Mouse (Mus musculus): ENCODE measurements at regions not wholly inside any gene's neighbourhood (a gene's known extent, or its start where the extent isn't known, plus 50 kb on each side); places are given as distances from the start of the nearest gene placed in this dataset.

DNA sequence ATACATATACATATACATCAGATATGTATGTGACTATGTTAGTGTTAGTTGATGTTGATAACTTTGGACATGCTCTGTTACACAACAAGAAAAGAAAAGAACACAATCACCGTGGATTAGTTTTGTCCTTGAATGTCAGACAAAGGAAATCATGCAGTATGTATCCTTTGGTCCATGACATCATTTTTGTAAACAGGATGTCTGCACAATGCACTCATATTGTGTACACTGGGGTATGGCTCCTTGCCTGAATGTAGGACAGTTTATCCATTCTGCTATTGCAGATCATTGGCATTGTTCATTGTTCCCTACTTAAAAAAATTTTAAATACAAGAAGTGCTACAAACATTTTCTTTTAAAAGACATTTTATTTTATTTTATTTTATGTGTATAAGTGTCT is 157.6 kb upstream of the Gdf10 start:
- no peak overlapping the region; the same call in 1 of the 2 replicates for H3K27ac ChIP-seq (ENCODE audit: low read length)
- H3K27me3 ChIP-seq (ENCODE audit: control insufficient read depth, insufficient read depth, low read depth, low read length) = no peaks in the 10 kb centered on the region
- 36% methylated on average over 1 of the region's 1 CpGs for WGBS
- no peak overlapping the region for H3K4me2 ChIP-seq (ENCODE audit: low read depth, low read length)
- peak; percentile 74 for ATAC-seq (ENCODE audit: low read depth)
- 0 out of 2 replicates have a peak, but pooled peaks cover 6% of the 10 kb centered on the region for H3K4me1 ChIP-seq (replicated peaks; ENCODE audit: control insufficient read depth, insufficient read depth, low read length)
- no peaks in the 10 kb centered on the region for H3K9me3 ChIP-seq (ENCODE audit: control insufficient read depth, low read length)
- no peak overlapping the region for H3K9ac ChIP-seq (ENCODE audit: low read length)
- H3K4me3 ChIP-seq (ENCODE audit: low read length) = no peak overlapping the region
- no peaks in the 10 kb centered on the region for H3K36me3 ChIP-seq (ENCODE audit: control insufficient read depth, insufficient read depth, low read length)

DNA sequence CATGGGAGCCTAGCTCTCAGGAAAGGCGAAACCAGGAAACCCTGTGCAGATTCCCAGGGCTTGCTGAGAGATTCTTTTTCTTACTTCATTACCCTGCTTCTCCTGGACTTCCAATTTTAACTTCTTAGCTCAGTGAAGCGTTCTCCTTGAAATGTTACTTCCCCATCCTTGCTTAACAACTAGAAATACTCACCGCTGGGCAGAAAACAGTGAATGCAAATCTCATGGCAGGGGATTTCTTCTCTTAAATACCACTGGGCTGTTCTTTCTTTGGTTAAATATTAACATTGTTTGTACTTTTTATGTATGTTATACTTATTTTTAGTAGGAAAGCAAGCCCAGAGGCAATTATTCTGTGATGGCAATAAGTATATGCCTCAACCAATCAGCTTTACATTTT is 151.0 kb upstream of the Gdf10 start:
- H3K9ac ChIP-seq (ENCODE audit: low read length) = no peak overlapping the region
- no peak overlapping the region for H3K27ac ChIP-seq (ENCODE audit: low read length)
- no peaks in the 10 kb centered on the region for H3K36me3 ChIP-seq (ENCODE audit: control insufficient read depth, insufficient read depth, low read length)

DNA sequence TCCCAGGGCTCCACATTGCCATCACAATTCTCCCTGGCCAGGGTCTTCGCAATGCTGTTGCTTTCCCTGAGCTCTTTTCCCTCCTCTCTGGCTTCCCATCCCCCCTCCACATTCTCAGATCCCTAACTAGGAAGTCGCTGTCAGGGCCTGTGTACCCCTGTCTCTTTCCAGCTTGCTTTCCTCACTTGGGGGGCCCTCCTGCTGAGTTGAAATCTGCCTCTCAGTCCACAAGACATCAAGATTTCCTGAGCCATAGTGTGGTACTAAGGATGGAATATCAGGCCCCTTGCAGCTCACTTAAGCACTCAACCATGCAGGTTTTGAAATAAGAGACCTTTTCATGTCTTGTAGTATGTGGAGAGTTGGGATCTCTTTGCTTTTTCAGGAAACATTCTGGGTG is 133.8 kb upstream of the Gdf10 start:
- no peak overlapping the region for H3K27ac ChIP-seq (ENCODE audit: low read length)
- no peaks in the 10 kb centered on the region for H3K4me1 ChIP-seq (replicated peaks; ENCODE audit: control insufficient read depth, insufficient read depth, low read length)
- no peak for ATAC-seq (ENCODE audit: low read depth)
- no peak overlapping the region for H3K9ac ChIP-seq (ENCODE audit: low read length)
- H3K27me3 ChIP-seq (ENCODE audit: control insufficient read depth, insufficient read depth, low read depth, low read length) = no peaks in the 10 kb centered on the region
- H3K4me2 ChIP-seq (ENCODE audit: low read depth, low read length) = no peak overlapping the region
- H3K9me3 ChIP-seq (ENCODE audit: control insufficient read depth, low read length) = no peaks in the 10 kb centered on the region
- no peaks in the 10 kb centered on the region for H3K36me3 ChIP-seq (ENCODE audit: control insufficient read depth, insufficient read depth, low read length)
- 32% methylated on average over 2 of the region's 2 CpGs for WGBS
- no peak overlapping the region for H3K4me3 ChIP-seq (ENCODE audit: low read length)

More for the DNA sequence above, 151.0 kb upstream of the Gdf10 start:
- 93% methylated on average over 3 of the region's 3 CpGs for WGBS
- no peaks in the 10 kb centered on the region for H3K4me1 ChIP-seq (replicated peaks; ENCODE audit: control insufficient read depth, insufficient read depth, low read length)
- no peak overlapping the region for H3K4me3 ChIP-seq (ENCODE audit: low read length)
- H3K4me2 ChIP-seq (ENCODE audit: low read depth, low read length) = no peak overlapping the region
- no peaks in the 10 kb centered on the region for H3K27me3 ChIP-seq (ENCODE audit: control insufficient read depth, insufficient read depth, low read depth, low read length)
- ATAC-seq (ENCODE audit: low read depth) = no peak
- no peaks in the 10 kb centered on the region for H3K9me3 ChIP-seq (ENCODE audit: control insufficient read depth, low read length)

DNA sequence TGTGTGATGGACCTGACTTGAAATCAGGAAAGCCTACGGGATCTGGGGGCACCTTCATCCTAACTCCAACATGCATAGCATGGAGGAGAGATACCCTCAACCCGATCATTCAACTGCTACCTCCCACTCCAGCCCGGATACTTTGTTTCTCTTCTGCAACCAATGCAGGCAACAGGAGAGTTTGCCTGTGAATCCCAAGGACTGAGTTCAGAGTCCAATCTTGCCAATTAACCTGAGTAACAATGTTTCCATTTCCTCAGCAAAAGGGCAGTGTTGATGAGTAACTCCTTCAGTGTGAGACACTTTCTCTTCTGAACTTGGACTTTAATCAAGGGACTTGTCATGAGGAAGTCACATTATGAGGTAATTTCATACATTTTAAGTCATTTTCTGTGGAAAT is 129.1 kb upstream of the Gdf10 start:
- Histone ChIP-seq H3K9ac (ENCODE audit: low read length) (no peak overlapping the region), H3K36me3 (ENCODE audit: control insufficient read depth, insufficient read depth, low read length) (no peaks in the 10 kb centered on the region), H3K4me1 (replicated peaks; ENCODE audit: control insufficient read depth, insufficient read depth, low read length) (no peaks in the 10 kb centered on the region), H3K9me3 (ENCODE audit: control insufficient read depth, low read length) (no peaks in the 10 kb centered on the region), H3K4me3 (ENCODE audit: low read length) (no peak overlapping the region), H3K27me3 (ENCODE audit: control insufficient read depth, insufficient read depth, low read depth, low read length) (no peaks in the 10 kb centered on the region), H3K27ac (ENCODE audit: low read length) (no peak overlapping the region), H3K4me2 (ENCODE audit: low read depth, low read length) (no peak overlapping the region)
- 82% methylated on average over 3 of the region's 3 CpGs for WGBS
- no peak for ATAC-seq (ENCODE audit: low read depth)

DNA sequence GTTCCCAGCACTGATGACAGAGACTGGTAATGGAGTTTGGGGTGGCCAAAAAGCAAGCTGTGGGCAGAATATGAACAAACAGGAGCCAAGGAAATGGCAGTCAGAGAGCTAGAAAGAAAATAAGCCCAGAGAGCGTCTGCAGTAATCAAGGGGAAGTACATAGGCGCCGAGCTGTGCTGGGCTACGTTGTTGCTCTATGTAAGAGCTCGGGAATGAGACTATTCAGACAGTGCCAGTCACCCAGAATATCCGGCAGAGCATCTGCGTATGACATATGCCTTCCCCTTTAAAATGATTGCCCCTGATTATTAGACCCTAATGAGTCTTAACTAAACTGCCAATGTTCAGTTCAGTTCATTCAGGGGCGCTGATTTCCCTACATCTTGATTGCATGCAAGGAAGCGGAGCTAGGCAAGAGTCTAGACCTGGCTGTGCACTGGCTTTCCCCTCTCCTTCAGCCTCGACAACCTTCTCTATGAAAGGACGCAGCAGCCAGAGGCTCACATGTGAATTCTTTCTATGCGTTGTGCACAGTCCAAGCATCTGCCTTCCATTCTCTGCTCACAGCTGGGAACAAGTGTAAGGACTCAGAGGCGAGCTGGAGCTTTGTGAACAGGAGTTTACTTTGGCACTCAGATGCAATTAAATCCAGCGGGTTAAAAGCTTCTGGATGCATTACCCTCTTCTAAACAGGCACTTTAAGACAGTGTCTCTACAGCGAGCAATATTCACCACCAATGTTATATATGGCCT is 125.7 kb upstream of the Gdf10 start:
- WGBS = 62% methylated on average over 15 of the region's 15 CpGs
- Histone ChIP-seq H3K9ac (ENCODE audit: low read length) (no peak overlapping the region), H3K27me3 (ENCODE audit: control insufficient read depth, insufficient read depth, low read depth, low read length) (no peaks in the 10 kb centered on the region), H3K4me1 (replicated peaks; ENCODE audit: control insufficient read depth, insufficient read depth, low read length) (no peaks in the 10 kb centered on the region), H3K27ac (ENCODE audit: low read length) (no peak overlapping the region), H3K9me3 (ENCODE audit: control insufficient read depth, low read length) (no peaks in the 10 kb centered on the region), H3K4me3 (ENCODE audit: low read length) (no peak overlapping the region), H3K36me3 (ENCODE audit: control insufficient read depth, insufficient read depth, low read length) (no peaks in the 10 kb centered on the region), H3K4me2 (ENCODE audit: low read depth, low read length) (no peak overlapping the region)
- ATAC-seq (ENCODE audit: low read depth) = peak; percentile 51

DNA sequence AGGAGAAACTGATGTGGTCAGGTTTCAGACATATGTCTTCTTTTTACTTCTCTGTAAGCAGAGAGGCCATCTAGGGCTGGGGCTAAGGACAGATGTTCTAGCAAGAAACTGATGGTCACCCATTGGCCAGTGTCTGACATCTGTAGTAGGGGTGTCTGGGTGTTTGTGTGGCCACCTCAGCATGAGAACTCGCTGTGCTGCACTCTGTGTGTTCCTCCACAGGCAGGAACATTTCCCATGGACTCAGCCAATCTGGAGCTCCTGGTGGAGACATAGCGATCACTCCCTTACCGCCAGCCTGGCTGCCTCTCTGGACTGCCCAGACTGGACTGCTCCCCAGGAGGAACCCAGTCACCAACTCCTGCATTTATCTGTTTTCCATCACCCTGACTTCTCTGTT is 119.1 kb upstream of the Gdf10 start:
- Histone ChIP-seq H3K4me2 (ENCODE audit: low read depth, low read length) (no peak overlapping the region), H3K27me3 (ENCODE audit: control insufficient read depth, insufficient read depth, low read depth, low read length) (no peaks in the 10 kb centered on the region), H3K9me3 (ENCODE audit: control insufficient read depth, low read length) (no peaks in the 10 kb centered on the region), H3K27ac (ENCODE audit: low read length) (no peak overlapping the region), H3K4me1 (replicated peaks; ENCODE audit: control insufficient read depth, insufficient read depth, low read length) (peaks cover 19% of the 10 kb centered on the region), H3K4me3 (ENCODE audit: low read length) (no peak overlapping the region), H3K36me3 (ENCODE audit: control insufficient read depth, insufficient read depth, low read length) (no peaks in the 10 kb centered on the region), H3K9ac (ENCODE audit: low read length) (no peak overlapping the region)
- WGBS = 87% methylated on average over 3 of the region's 3 CpGs
- ATAC-seq (ENCODE audit: low read depth) = no peak

DNA sequence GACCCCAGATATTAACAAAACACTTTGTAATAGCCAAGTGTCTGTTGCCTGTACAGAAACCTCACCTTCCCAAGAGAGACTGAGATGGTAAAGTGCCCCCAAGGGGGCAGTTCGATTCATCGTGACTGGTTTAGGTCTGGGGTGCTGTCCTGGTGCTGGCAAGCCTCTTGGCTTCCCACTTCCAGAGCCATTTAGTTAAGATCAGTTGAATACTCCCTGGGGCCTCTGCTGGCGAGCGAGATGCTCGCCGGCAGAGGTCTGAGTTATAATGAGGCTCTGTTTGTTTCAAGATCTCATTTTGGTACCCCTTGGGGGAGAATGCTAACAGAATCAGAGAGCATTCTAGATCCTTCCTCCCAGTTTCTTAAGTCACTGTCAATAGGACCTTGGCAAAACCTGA is 118.7 kb upstream of the Gdf10 start:
- H3K27ac ChIP-seq (ENCODE audit: low read length) = no peak overlapping the region
- WGBS = 71% methylated on average over 6 of the region's 6 CpGs
- peaks cover 21% of the 10 kb centered on the region for H3K4me1 ChIP-seq (replicated peaks; ENCODE audit: control insufficient read depth, insufficient read depth, low read length)
- H3K9ac ChIP-seq (ENCODE audit: low read length) = no peak overlapping the region
- no peaks in the 10 kb centered on the region for H3K36me3 ChIP-seq (ENCODE audit: control insufficient read depth, insufficient read depth, low read length)
- H3K4me3 ChIP-seq (ENCODE audit: low read length) = no peak overlapping the region
- no peaks in the 10 kb centered on the region for H3K9me3 ChIP-seq (ENCODE audit: control insufficient read depth, low read length)
- H3K27me3 ChIP-seq (ENCODE audit: control insufficient read depth, insufficient read depth, low read depth, low read length) = no peaks in the 10 kb centered on the region
- no peak for ATAC-seq (ENCODE audit: low read depth)
- H3K4me2 ChIP-seq (ENCODE audit: low read depth, low read length) = no peak overlapping the region

DNA sequence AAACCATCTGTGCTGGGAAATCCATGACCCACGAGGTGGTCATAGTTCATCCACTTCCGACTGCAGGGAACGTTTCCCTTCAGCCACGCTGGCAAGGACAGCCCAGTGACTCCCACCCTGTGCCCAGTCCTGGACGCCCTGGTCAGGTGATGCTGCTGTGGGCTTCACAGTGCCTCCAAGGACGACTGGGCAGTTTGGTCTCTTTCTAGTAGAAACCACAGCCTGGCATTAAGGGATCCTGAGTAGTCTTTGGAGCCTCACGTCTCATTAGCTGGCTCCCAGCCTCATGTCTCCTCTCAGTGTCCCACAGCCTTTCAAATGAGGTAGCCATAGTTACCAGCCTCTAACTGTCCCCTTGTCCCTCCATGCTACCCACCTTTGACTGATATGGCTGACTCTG is 116.2 kb upstream of the Gdf10 start:
- no peaks in the 10 kb centered on the region for H3K9me3 ChIP-seq (ENCODE audit: control insufficient read depth, low read length)
- H3K27ac ChIP-seq (ENCODE audit: low read length) = no peak overlapping the region
- no peak overlapping the region for H3K4me2 ChIP-seq (ENCODE audit: low read depth, low read length)
- no peaks in the 10 kb centered on the region; the same call in 1 of the 2 replicates for H3K27me3 ChIP-seq (ENCODE audit: control insufficient read depth, insufficient read depth, low read depth, low read length)
- no peak for ATAC-seq (ENCODE audit: low read depth)
- no peak overlapping the region for H3K4me3 ChIP-seq (ENCODE audit: low read length)
- H3K4me1 ChIP-seq (replicated peaks; ENCODE audit: control insufficient read depth, insufficient read depth, low read length) = peaks cover 26% of the 10 kb centered on the region
- whole genome bisulfite sequencing = 54% methylated on average over 7 of the region's 7 CpGs
- H3K36me3 ChIP-seq (ENCODE audit: control insufficient read depth, insufficient read depth, low read length) = no peaks in the 10 kb centered on the region
- H3K9ac ChIP-seq (ENCODE audit: low read length) = no peak overlapping the region

DNA sequence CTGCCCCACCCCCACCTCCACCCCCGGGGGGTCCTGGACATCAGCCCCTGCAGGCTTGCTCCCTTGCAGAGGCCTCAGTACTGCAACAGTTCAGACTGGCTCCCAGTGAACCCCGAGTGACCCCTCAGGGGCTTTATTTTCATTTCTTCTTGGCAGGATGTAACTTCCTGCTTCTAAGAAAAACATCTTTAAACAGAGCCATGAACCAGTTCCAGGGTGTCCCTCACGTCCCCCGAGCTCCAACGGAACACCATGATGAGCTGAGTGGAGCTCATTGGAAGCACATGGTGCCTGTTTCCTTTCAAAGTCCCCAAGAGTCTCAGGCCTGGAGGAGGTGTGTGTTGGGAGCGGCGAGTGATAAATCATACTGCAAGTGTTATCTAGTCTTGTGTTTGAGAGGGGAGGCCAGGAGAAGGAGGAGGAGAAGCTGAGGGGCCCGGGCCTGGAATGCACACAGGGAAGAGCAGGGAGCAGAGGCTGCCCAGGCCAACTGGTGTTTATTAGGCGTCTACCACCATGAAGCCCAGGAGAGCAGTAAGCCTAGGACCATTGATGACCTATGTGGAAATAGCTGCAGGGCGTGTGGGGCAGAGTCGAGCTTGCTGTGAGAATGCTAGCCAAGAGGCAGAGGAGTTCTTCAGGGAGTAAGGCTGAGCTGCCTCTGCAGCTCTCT is 114.7 kb upstream of the Gdf10 start:
- peak; percentile 89 for ATAC-seq (ENCODE audit: low read depth)
- Histone ChIP-seq H3K27ac (ENCODE audit: low read length) (peak overlapping the region; percentile 77), H3K4me2 (ENCODE audit: low read depth, low read length) (no peak overlapping the region), H3K27me3 (ENCODE audit: control insufficient read depth, insufficient read depth, low read depth, low read length) (no peaks in the 10 kb centered on the region; the same call in 1 of the 2 replicates), H3K9me3 (ENCODE audit: control insufficient read depth, low read length) (no peaks in the 10 kb centered on the region), H3K9ac (ENCODE audit: low read length) (no peak overlapping the region; the same call in 1 of the 2 replicates), H3K4me1 (replicated peaks; ENCODE audit: control insufficient read depth, insufficient read depth, low read length) (peaks cover 30% of the 10 kb centered on the region), H3K36me3 (ENCODE audit: control insufficient read depth, insufficient read depth, low read length) (no peaks in the 10 kb centered on the region), H3K4me3 (ENCODE audit: low read length) (no peak overlapping the region)
- WGBS = 26% methylated on average over 11 of the region's 11 CpGs

Measured in lung, embryonic 16.5 days (tissue).